ENCODE assay signal across 8 mouse cellular contexts in the genomic region with DNA sequence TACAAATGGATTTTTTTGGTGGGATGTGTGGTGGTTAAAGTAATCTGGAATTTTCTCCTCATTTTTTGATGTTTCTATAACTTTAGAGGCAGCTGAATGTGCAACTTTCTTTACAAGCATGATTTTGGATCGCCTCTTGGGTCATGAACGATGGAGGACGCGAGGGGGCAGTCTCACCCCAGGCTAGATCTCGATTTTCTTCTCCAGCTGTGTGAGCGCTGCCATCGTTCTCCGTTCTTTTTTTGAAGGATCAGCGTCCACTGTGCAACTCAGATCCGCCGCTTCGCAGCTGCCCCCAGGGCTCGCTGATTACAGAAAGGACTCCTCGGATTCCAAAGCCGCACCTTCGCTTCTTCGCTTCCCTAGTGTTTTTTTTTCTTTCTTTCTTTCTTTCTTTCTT.
A peak's percentile ranks its signal among the peaks of the same experiment; 100 is the strongest.
DNase-seq lines count a peak whose midpoint lies in the region; ATAC-seq and TF ChIP-seq lines count a peak whose summit lies in the region.

No protein-coding gene starts in this region.

- H3K36me3 ChIP-seq in intestine, postnatal 0 days (ENCODE audit: control insufficient read depth, insufficient read depth) = no peaks in the 10 kb centered on the region
- H3K36me3 ChIP-seq in midbrain, embryonic 10.5 days = no peaks in the 10 kb centered on the region

- WGBS in intestine, postnatal 0 days = 4% methylated on average over 17 of the region's 17 CpGs
- under 1% methylated on average over 17 of the region's 17 CpGs for WGBS in midbrain, embryonic 10.5 days

- peak overlapping the region; percentile 62 for H3K4me2 ChIP-seq in intestine, postnatal 0 days (replicated peaks; ENCODE audit: low read depth)

- DNase-seq in CD4-positive, CD25-positive, alpha-beta regulatory T cell, adult 2 months (ENCODE audit: low read depth, low spot score) = peak; percentile 39
- peak; percentile 92 for DNase-seq in embryo, embryonic 10 days (ENCODE audit: low spot score)
- DNase-seq in gastrocnemius, postnatal 25 days = peak; percentile 12
- peak; percentile 73 to 85 for DNase-seq in left cerebral cortex, postnatal 25 days (ENCODE audit: low spot score in 2 of 2)
- peak; percentile 83 for DNase-seq in midbrain, embryonic 10.5 days (ENCODE audit: low spot score)
- peak; percentile 5 for DNase-seq in skeletal muscle tissue, adult 2 months (ENCODE audit: low read depth, low spot score)

- intact Hi-C loops in left cerebral cortex, postnatal 25 days (cut with DNase I) = no loop called here

- TF ChIP-seq CTCF in intestine, postnatal 0 days (IDR thresholded peaks at IDR 0.05; ENCODE audit: low read depth) = peak; percentile 86

- no peak overlapping the region for H3K9ac ChIP-seq in intestine, postnatal 0 days (ENCODE audit: low read depth, low read length)

- no peaks in the 10 kb centered on the region for H3K27me3 ChIP-seq in intestine, postnatal 0 days (replicated peaks; ENCODE audit: control insufficient read depth, insufficient read depth, low read length)
- H3K27me3 ChIP-seq in midbrain, embryonic 10.5 days (ENCODE audit: low read depth, poor library complexity, severe bottlenecking) = no peaks in the 10 kb centered on the region

- no peaks in the 10 kb centered on the region for H3K9me3 ChIP-seq in intestine, postnatal 0 days (ENCODE audit: control insufficient read depth)
- no peaks in the 10 kb centered on the region for H3K9me3 ChIP-seq in midbrain, embryonic 10.5 days (replicated peaks)

- no peaks in the 10 kb centered on the region for H3K4me1 ChIP-seq in intestine, postnatal 0 days (replicated peaks; ENCODE audit: control insufficient read depth, insufficient read depth, low read length)
- peaks cover 17% of the 10 kb centered on the region for H3K4me1 ChIP-seq in midbrain, embryonic 10.5 days

- no peak overlapping the region for H3K27ac ChIP-seq in intestine, postnatal 0 days (ENCODE audit: low read depth, low read length)
- H3K27ac ChIP-seq in midbrain, embryonic 10.5 days (replicated peaks) = peak overlapping the region; percentile 76

- no peak for ATAC-seq in CD4-positive, CD25-positive, alpha-beta regulatory T cell, adult 4 months
- no peak for ATAC-seq in intestine, postnatal 0 days

- peak overlapping the region; percentile 26 for H3K4me3 ChIP-seq in intestine, postnatal 0 days (ENCODE audit: low read depth, low read length)
- H3K4me3 ChIP-seq in midbrain, embryonic 10.5 days = peak overlapping the region; percentile 45

Comparison
In these comparisons a context has a peak if more than half of its experiments do, and no peak if none do; other contexts are left out.
1. DNase-seq: peak in every context shown above with its lines; median percentile 92 in embryo, embryonic 10 days; 83 in midbrain, embryonic 10.5 days; 79 in left cerebral cortex, postnatal 25 days; 39 in CD4-positive, CD25-positive, alpha-beta regulatory T cell, adult 2 months; 12 in gastrocnemius, postnatal 25 days; 5 in skeletal muscle tissue, adult 2 months.